Mouse (Mus musculus) lung, adult 2 months (tissue): Measurements from ENCODE around the gene Olfr2. TPM values are rescaled to one million over a fixed set of nuclear protein-coding genes. Genes with fewer than 3 reads are reported as not detected.

Experiments used
- DNase-seq: peaks from one replicate; pipeline ENCODE4 v3.0.0; 2022
- H3K4me1 ChIP-seq: fragments of 200-500 bp; 2 replicates; pipeline ENCODE4 v1.6.1; 2011; ENCODE audit warnings: low read length; ENCODE audit not compliant: control insufficient read depth, insufficient read depth
- H3K4me3 ChIP-seq: fragments of 200-500 bp; replicated peaks from 2 replicates; pipeline ENCODE3; 2011; ENCODE audit warnings: low read depth, mild to moderate bottlenecking, control low read depth, low read length; ENCODE audit errors: extremely low read depth
- CTCF ChIP-seq: fragments of 200-500 bp; IDR thresholded peaks from 2 replicates; pipeline ENCODE4 v1.5.1; 2011; ENCODE audit warnings: mild to moderate bottlenecking, low read length, control low read depth; ENCODE audit not compliant: insufficient read depth
- POLR2A ChIP-seq: fragments of 200-500 bp; IDR thresholded peaks from 2 replicates; pipeline ENCODE4 v1.6.1; 2011; ENCODE audit warnings: low read depth, mild to moderate bottlenecking, control low read depth, low read length, borderline replicate concordance; ENCODE audit errors: extremely low read depth
- WGBS: fragments of 180-500 bp; shearing (Covaris S2); methylation state at CpG from one replicate; pipeline ENCODE4 v1.1.7; 2018; 5-methylcytosine and 5-hydroxymethylcytosine counted together
- polyA plus RNA-seq: library from polyadenylated mRNA; depleted of rRNA; stranded (reverse); fragments of >200 nt; gene quantifications from 2 replicates; pipeline ENCODE4 v1.2.3, GENCODE M21; 2012; rRNA removed

Olfr2 gene
- not detected in 2 replicates for polyA plus RNA-seq

GRCm38 (mm10) chr7:107005972-107006371, at the start of gene Olfr2:
Olfr2 (minus strand) TSS chr7:107006072.
- DNase-seq, result no peak
- no peak within 1 kb of the TSS for H3K4me3 ChIP-seq
- H3K4me1 ChIP-seq, result no peaks in the 10 kb centered on the region
- 38% methylated on average over 1 of the region's 1 CpGs for WGBS
- no peak for TF ChIP-seq CTCF
- TF ChIP-seq POLR2A, result no peak

- 24% methylated on average over 3 of the region's 3 CpGs for WGBS
- Histone ChIP-seq H3K4me3 (no peak overlapping the region), H3K4me1 (no peaks in the 10 kb centered on the region)
- TF ChIP-seq CTCF (no peak), POLR2A (no peak)
- no peak for DNase-seq
Measured at GRCm38 (mm10) chr7:107047578-107047977, 41.7 kb upstream of the Olfr2 start.

- H3K4me1 ChIP-seq, result no peaks in the 10 kb centered on the region
- under 1% methylated on average over 5 of the region's 5 CpGs for WGBS
- no peak for DNase-seq
- TF ChIP-seq CTCF, result no peak
- no peak for TF ChIP-seq POLR2A
- H3K4me3 ChIP-seq, result no peak overlapping the region
Measured at GRCm38 (mm10) chr7:107045833-107046232, 40.0 kb upstream of the Olfr2 start.

- Histone ChIP-seq H3K4me3 (no peak overlapping the region), H3K4me1 (no peaks in the 10 kb centered on the region)
- TF ChIP-seq POLR2A, result no peak
- DNase-seq, result no peak
- WGBS, result 70% methylated on average over 1 of the region's 1 CpGs
Measured at GRCm38 (mm10) chr7:107044407-107044806, 38.5 kb upstream of the Olfr2 start.

- Histone ChIP-seq H3K4me3 (no peak overlapping the region), H3K4me1 (no peaks in the 10 kb centered on the region)
- 79% methylated on average over 3 of the region's 3 CpGs for WGBS
- TF ChIP-seq CTCF, result no peak
- no peak for TF ChIP-seq POLR2A
- DNase-seq, result no peak
Measured at GRCm38 (mm10) chr7:107043136-107043535, 37.3 kb upstream of the Olfr2 start.

GRCm38 (mm10) chr7:107039934-107040563, 34.2 kb upstream of the Olfr2 start:
- no peak overlapping the region for H3K4me3 ChIP-seq
- H3K4me1 ChIP-seq, result no peaks in the 10 kb centered on the region
- DNase-seq, result no peak
- 55% methylated on average over 2 of the region's 2 CpGs for WGBS
- TF ChIP-seq CTCF (no peak), POLR2A (no peak)

- no peak for TF ChIP-seq CTCF
- TF ChIP-seq POLR2A, result no peak
- 78% methylated on average over 1 of the region's 1 CpGs for WGBS
- Histone ChIP-seq H3K4me1 (no peaks in the 10 kb centered on the region), H3K4me3 (no peak within 1 kb of the TSS)
- DNase-seq, result no peak
Measured at GRCm38 (mm10) chr7:107030874-107031273, 25.0 kb upstream of the Olfr2 start, which contains the start of gene Olfr713. Olfr713 (plus strand) TSS chr7:107031174.

GRCm38 (mm10) chr7:107004169-107004568, 1.7 kb downstream of the Olfr2 start:
- TF ChIP-seq CTCF (no peak), POLR2A (no peak)
- no peak for DNase-seq
- Histone ChIP-seq H3K4me3 (no peak overlapping the region), H3K4me1 (no peaks in the 10 kb centered on the region)
- WGBS, result 27% methylated on average over 3 of the region's 3 CpGs

- H3K4me3 ChIP-seq, result no peak overlapping the region
- TF ChIP-seq POLR2A (no peak), CTCF (no peak)
- H3K4me1 ChIP-seq, result no peaks in the 10 kb centered on the region
- DNase-seq, result no peak
- 77% methylated on average over 7 of the region's 7 CpGs for WGBS
Measured at GRCm38 (mm10) chr7:107000798-107001197, 5.1 kb downstream of the Olfr2 start.

- 92% methylated on average over 3 of the region's 3 CpGs for WGBS
- DNase-seq, result no peak
- no peak for TF ChIP-seq POLR2A
- TF ChIP-seq CTCF, result no peak
- Histone ChIP-seq H3K4me3 (no peak overlapping the region), H3K4me1 (no peaks in the 10 kb centered on the region)
Measured at GRCm38 (mm10) chr7:106985236-106985635, 20.6 kb downstream of the Olfr2 start.
